Mouse (Mus musculus): ENCODE measurements around the gene Igsf21. TPM values are rescaled to one million over a fixed set of nuclear protein-coding genes. Genes with fewer than 3 reads are reported as not detected.

Gene Igsf21
- total RNA-seq, 4 experiments from 2014 or later: 72.2 to 82.7 (median 76.7) TPM

GRCm38 (mm10) chr4:140103341-140104027 lies 143.1 kb downstream of the Igsf21 start:
- no peak for DNase-seq (ENCODE audit: low spot score in 2 of 2)

GRCm38 (mm10) chr4:140102581-140103200 lies 143.9 kb downstream of the Igsf21 start:
- DNase-seq (ENCODE audit: low spot score in 2 of 2): no peak

GRCm38 (mm10) chr4:140101106-140101505 lies 145.5 kb downstream of the Igsf21 start:
- DNase-seq (ENCODE audit: low spot score in 2 of 2): no peak

GRCm38 (mm10) chr4:140100141-140100540 lies 146.4 kb downstream of the Igsf21 start:
- DNase-seq (ENCODE audit: low spot score in 2 of 2): no peak

GRCm38 (mm10) chr4:140096283-140096682 lies 150.3 kb downstream of the Igsf21 start:
- DNase-seq (ENCODE audit: low spot score in 2 of 2): no peak

- DNase-seq (ENCODE audit: low spot score in 2 of 2): no peak
These were observed 151.7 kb downstream of the Igsf21 start for GRCm38 (mm10) chr4:140094835-140095234.

GRCm38 (mm10) chr4:140092367-140092766 lies 154.2 kb downstream of the Igsf21 start:
- no peak for DNase-seq (ENCODE audit: low spot score in 2 of 2)

GRCm38 (mm10) chr4:140091693-140092092 lies 154.9 kb downstream of the Igsf21 start:
- DNase-seq (ENCODE audit: low spot score in 2 of 2): no peak

GRCm38 (mm10) chr4:140089676-140090075 lies 156.9 kb downstream of the Igsf21 start:
- DNase-seq (ENCODE audit: low spot score in 2 of 2): no peak

GRCm38 (mm10) chr4:140088711-140089440 lies 157.7 kb downstream of the Igsf21 start:
- no peak for DNase-seq (ENCODE audit: low spot score in 2 of 2)

GRCm38 (mm10) chr4:140086192-140086591 lies 160.4 kb downstream of the Igsf21 start:
- no peak for DNase-seq (ENCODE audit: low spot score in 2 of 2)

GRCm38 (mm10) chr4:140084521-140085011 lies 162.0 kb downstream of the Igsf21 start:
- DNase-seq (ENCODE audit: low spot score in 2 of 2): peak in 1 of 2 experiments; percentile 37

GRCm38 (mm10) chr4:140084064-140084463 lies 162.5 kb downstream of the Igsf21 start:
- DNase-seq (ENCODE audit: low spot score in 2 of 2): no peak

GRCm38 (mm10) chr4:140078416-140078815 lies 168.2 kb downstream of the Igsf21 start:
- no peak for DNase-seq (ENCODE audit: low spot score in 2 of 2)

- DNase-seq (ENCODE audit: low spot score in 2 of 2): no peak
These were observed 169.0 kb downstream of the Igsf21 start for GRCm38 (mm10) chr4:140077615-140078014.

- DNase-seq (ENCODE audit: low spot score in 2 of 2): peak in 1 of 2 experiments; percentile 54
These were observed 169.6 kb downstream of the Igsf21 start for GRCm38 (mm10) chr4:140076852-140077563.

- no peak for DNase-seq (ENCODE audit: low spot score in 2 of 2)
These were observed 170.2 kb downstream of the Igsf21 start for GRCm38 (mm10) chr4:140076428-140076827.

- no peak for DNase-seq (ENCODE audit: low spot score in 2 of 2)
These were observed 175.5 kb downstream of the Igsf21 start for GRCm38 (mm10) chr4:140071047-140071446.

GRCm38 (mm10) chr4:140070331-140070652 lies 176.3 kb downstream of the Igsf21 start:
- peak in 1 of 2 experiments; percentile 84 for DNase-seq (ENCODE audit: low spot score in 2 of 2)

- peak; percentile 35 to 80 for DNase-seq (ENCODE audit: low spot score in 2 of 2)
These were observed 176.8 kb downstream of the Igsf21 start for GRCm38 (mm10) chr4:140069563-140070330.

GRCm38 (mm10) chr4:140068468-140068867 lies 178.1 kb downstream of the Igsf21 start:
- DNase-seq (ENCODE audit: low spot score in 2 of 2): no peak

Measured in left cerebral cortex, adult 8-10 months (tissue).